Mouse (Mus musculus) ES-Bruce4 (cell line): Measurements from ENCODE around the gene Mcur1.

Source experiments
- CTCF ChIP-seq: IDR thresholded peaks from one replicate; pipeline ENCODE4 v1.8.1; 2011; ENCODE audit warnings: low read depth, low read length
- EP300 ChIP-seq: IDR thresholded peaks from 2 replicates; pipeline ENCODE4 v1.6.1; 2011; ENCODE audit warnings: low read depth, low read length; ENCODE audit not compliant: insufficient read depth
- POLR2A ChIP-seq: IDR thresholded peaks from one replicate; pipeline ENCODE4 v1.8.1; 2011; ENCODE audit warnings: low read length; ENCODE audit not compliant: insufficient read depth

- TF ChIP-seq CTCF (no peak), EP300 (no peak), POLR2A (no peak)
These were observed 38.1 kb downstream of the Mcur1 start for GRCm38 (mm10) chr13:43521940-43522339.
